In genomic region chr19:56856455-56856854, GRCm38 (mm10) we compare ENCODE assay signal across 21 mouse cellular contexts. TPM values are rescaled to one million over a fixed set of nuclear protein-coding genes. Genes with fewer than 3 reads are reported as not detected.
DNase-seq lines count a peak whose midpoint lies in the region; ATAC-seq and TF ChIP-seq lines count a peak whose summit lies in the region.
"Had no signal": no experiment of that assay in that cellular context is flagged by ENCODE, and none has a peak within 500 bp of the region (broad histone marks: within the 10 kb centered on the region; RNA-seq: fewer than 3 reads in every experiment).

No protein-coding gene starts in this region.

- TF ChIP-seq CTCF in lung, embryonic 14.5 days (IDR thresholded peaks at IDR 0.05; ENCODE audit: low read depth), result 0 out of 2 replicates have a peak, but pooled peaks have one; percentile 18

- no peak overlapping the region for H3K9ac ChIP-seq in lung, embryonic 14.5 days
- H3K9ac ChIP-seq in embryonic facial prominence, embryonic 11.5 days (replicated peaks; ENCODE audit: low read length), result no peak overlapping the region
- H3K9ac ChIP-seq: embryonic facial prominence, embryonic 13.5 days; forebrain, postnatal 0 days; hindbrain, embryonic 14.5 days; intestine, embryonic 15.5 days; liver, embryonic 14.5 days had no signal

- no peak overlapping the region for H3K4me3 ChIP-seq in lung, embryonic 14.5 days (ENCODE audit: low read depth, low read length)
- no peak overlapping the region for H3K4me3 ChIP-seq in embryonic facial prominence, embryonic 11.5 days (ENCODE audit: low read depth, low read length)
- H3K4me3 ChIP-seq: embryonic facial prominence, embryonic 13.5 days; intestine, embryonic 15.5 days; layer of hippocampus, adult 2 months; megakaryocyte, embryonic 14.5 days had no signal

- peak; percentile 87 for ATAC-seq in lung, embryonic 14.5 days (ENCODE audit: insufficient read depth)
- ATAC-seq in embryonic facial prominence, embryonic 11.5 days (replicated peaks; ENCODE audit: insufficient number of reproducible peaks, low FRiP score, low TSS enrichment, low read depth), result no peak
- ATAC-seq: forebrain, postnatal 0 days; intestine, embryonic 15.5 days had no signal

- peak; percentile 26 for DNase-seq in embryo, embryonic 11 days
- no peak for DNase-seq in embryo, embryonic 9.5 days (ENCODE audit: extremely low spot score)
- peak; percentile 74 for DNase-seq in lung, embryonic 14.5 days
- no peak for DNase-seq in lung, postnatal 14 days
- DNase-seq in embryonic facial prominence, embryonic 11.5 days (ENCODE audit: low spot score), result peak; percentile 36
- DNase-seq in heart, postnatal 4 days, result peak; percentile 14
- DNase-seq in left cerebral cortex, postnatal 36 days (ENCODE audit: low spot score in 2 of 2), result no peak
- DNase-seq in ovary, postnatal 10 days (ENCODE audit: low spot score), result no peak
- DNase-seq: adrenal gland, adult 2 months; cerebellum, adult 11 months; cerebellum, postnatal 14 days; forebrain, postnatal 0 days; thymus, postnatal 25 days had no signal

- WGBS in lung, embryonic 14.5 days, result 12% methylated on average over 5 of the region's 5 CpGs
- WGBS in embryonic facial prominence, embryonic 11.5 days, result 37% methylated on average over 5 of the region's 5 CpGs

- H3K9me3 ChIP-seq in lung, embryonic 14.5 days (ENCODE audit: low read depth, low read length), result no peaks in the 10 kb centered on the region
- H3K9me3 ChIP-seq in embryonic facial prominence, embryonic 11.5 days (replicated peaks; ENCODE audit: control insufficient read depth, low read length), result no peaks in the 10 kb centered on the region
- H3K9me3 ChIP-seq: embryonic facial prominence, embryonic 13.5 days; intestine, embryonic 15.5 days had no signal

- H3K36me3 ChIP-seq in lung, embryonic 14.5 days (ENCODE audit: insufficient read depth), result no peaks in the 10 kb centered on the region
- no peaks in the 10 kb centered on the region for H3K36me3 ChIP-seq in embryonic facial prominence, embryonic 11.5 days (replicated peaks; ENCODE audit: control insufficient read depth, insufficient read depth, low read depth, low read length)
- H3K36me3 ChIP-seq: embryonic facial prominence, embryonic 13.5 days; intestine, embryonic 15.5 days had no signal

- intact Hi-C loops in left cerebral cortex, postnatal 36 days (cut with DNase I), result no loop called here

- H3K27ac ChIP-seq in lung, embryonic 14.5 days (ENCODE audit: low read depth), result no peak overlapping the region
- H3K27ac ChIP-seq in embryonic facial prominence, embryonic 11.5 days (replicated peaks; ENCODE audit: low read depth, low read length), result no peak overlapping the region
- H3K27ac ChIP-seq: embryonic facial prominence, embryonic 13.5 days; hindbrain, embryonic 14.5 days; intestine, embryonic 15.5 days; layer of hippocampus, adult 2 months; liver, embryonic 14.5 days; stomach, postnatal 0 days had no signal

- H3K4me1 ChIP-seq in lung, embryonic 14.5 days (ENCODE audit: insufficient read depth), result peaks cover 7% of the 10 kb centered on the region
- H3K4me1 ChIP-seq in embryonic facial prominence, embryonic 11.5 days (ENCODE audit: control insufficient read depth, insufficient read depth, low read length), result no peaks in the 10 kb centered on the region; the same call in 1 of the 2 replicates
- H3K4me1 ChIP-seq: intestine, embryonic 15.5 days; megakaryocyte, embryonic 14.5 days had no signal

- no peaks in the 10 kb centered on the region for H3K27me3 ChIP-seq in lung, embryonic 14.5 days (ENCODE audit: insufficient read depth, low read length)
- no peaks in the 10 kb centered on the region for H3K27me3 ChIP-seq in embryonic facial prominence, embryonic 11.5 days (ENCODE audit: control insufficient read depth, insufficient read depth, low read length)
- H3K27me3 ChIP-seq: embryonic facial prominence, embryonic 13.5 days; intestine, embryonic 15.5 days had no signal

- no peak overlapping the region for H3K4me2 ChIP-seq in lung, embryonic 14.5 days
- H3K4me2 ChIP-seq in embryonic facial prominence, embryonic 11.5 days (ENCODE audit: low read depth, low read length), result no peak overlapping the region
- H3K4me2 ChIP-seq: embryonic facial prominence, embryonic 13.5 days; hindbrain, embryonic 14.5 days; intestine, embryonic 15.5 days had no signal

RNA-seq across cellular contexts. Expression of gene Vwa2, which starts 17.6 kb away (rescaled TPM):
- 10.3 and 11.5 TPM in 2 replicates for polyA plus RNA-seq in lung, embryonic 14.5 days (2014; fragmentation: Nextera tagmentation; extraction: Ambion mirVana)
- 2.7 and 3.3 TPM in 2 replicates for polyA plus RNA-seq in embryonic facial prominence, embryonic 11.5 days (2014; fragmentation: Nextera tagmentation; extraction: Ambion mirVana)
- not detected for total RNA-seq in heart, postnatal 4 days (2021)
- not detected for total RNA-seq in left cerebral cortex, postnatal 36 days (2021)
- total RNA-seq: adrenal gland, adult 2 months; gastrocnemius, adult 8-10 months; layer of hippocampus, adult 2 months had no signal
- polyA plus RNA-seq: adrenal gland, adult 2 months had no signal

RNA-seq across cellular contexts. Expression of gene Tdrd1, which starts 30.4 kb away (rescaled TPM):
- 1.3 and 2.0 TPM in 2 replicates for polyA plus RNA-seq in lung, embryonic 14.5 days (2014; fragmentation: Nextera tagmentation; extraction: Ambion mirVana)
- polyA plus RNA-seq in embryonic facial prominence, embryonic 11.5 days (2014; fragmentation: Nextera tagmentation; extraction: Ambion mirVana), result 0.93 and 0.98 TPM in 2 replicates
- under 1 TPM; 0.11 to 0.17 TPM for total RNA-seq in heart, postnatal 4 days (2021)
- total RNA-seq in left cerebral cortex, postnatal 36 days (2021), result under 1 TPM; 0.59 to 0.75 TPM
- total RNA-seq: adrenal gland, adult 2 months; gastrocnemius, adult 8-10 months had no signal
- polyA plus RNA-seq: adrenal gland, adult 2 months had no signal

RNA-seq across cellular contexts. Expression of gene Ccdc186, which starts 34.5 kb away (rescaled TPM):
- polyA plus RNA-seq in lung, embryonic 14.5 days (2014; fragmentation: Nextera tagmentation; extraction: Ambion mirVana), result 25.0 and 25.2 TPM in 2 replicates
- 16.2 and 21.4 TPM in 2 replicates for polyA plus RNA-seq in embryonic facial prominence, embryonic 11.5 days (2014; fragmentation: Nextera tagmentation; extraction: Ambion mirVana)
- total RNA-seq in heart, postnatal 4 days (2021), result 10 to 100 TPM; 22.8 to 26.6 TPM
- 10 to 100 TPM; 48.3 to 56.6 TPM for total RNA-seq in left cerebral cortex, postnatal 36 days (2021)

Comparison
In these comparisons a context has a peak if more than half of its experiments do, and no peak if none do; other contexts are left out.
1. DNase-seq: peak in embryo, embryonic 11 days (single experiment), lung, embryonic 14.5 days (single experiment), embryonic facial prominence, embryonic 11.5 days (single experiment) and heart, postnatal 4 days (single experiment); none in embryo, embryonic 9.5 days (single experiment), lung, postnatal 14 days (single experiment), left cerebral cortex, postnatal 36 days (0 of 2) and ovary, postnatal 10 days (single experiment).